Mouse (Mus musculus): Measurements from ENCODE around the gene Jam3.
"Not testable (repeated sequence)": the region's sequence is repeated elsewhere in the genome, so short reads cannot be mapped to it uniquely, and the experiment has no call there.

Gene Jam3

GRCm38 (mm10) chr9:27170726-27171125 is 15.5 kb upstream of the Jam3 start:
- in situ Hi-C loops (cut with MboI): no loop called here

- in situ Hi-C loops (cut with MboI): no loop called here
Observed at GRCm38 (mm10) chr9:27166981-27167380, 11.8 kb upstream of the Jam3 start.

- in situ Hi-C loops (cut with MboI): no loop called here
Observed at GRCm38 (mm10) chr9:27165596-27165995, 10.4 kb upstream of the Jam3 start.

GRCm38 (mm10) chr9:27164957-27165356 is 9.7 kb upstream of the Jam3 start:
- in situ Hi-C loops (cut with MboI): no loop called here

GRCm38 (mm10) chr9:27163661-27164060 is 8.4 kb upstream of the Jam3 start:
- in situ Hi-C loops (cut with MboI): not testable (repeated sequence)

- in situ Hi-C loops (cut with MboI): no loop called here
Observed at GRCm38 (mm10) chr9:27153861-27154260, 1.4 kb downstream of the Jam3 start.

GRCm38 (mm10) chr9:27149836-27150235 is 5.4 kb downstream of the Jam3 start:
- in situ Hi-C loops (cut with MboI): no loop called here

GRCm38 (mm10) chr9:27148631-27149471 is 6.4 kb downstream of the Jam3 start:
- in situ Hi-C loops (cut with MboI): no loop called here

GRCm38 (mm10) chr9:27147946-27148345 is 7.3 kb downstream of the Jam3 start:
- in situ Hi-C loops (cut with MboI): no loop called here

- in situ Hi-C loops (cut with MboI): no loop called here
Observed at GRCm38 (mm10) chr9:27146826-27147225, 8.4 kb downstream of the Jam3 start.

GRCm38 (mm10) chr9:27144996-27145395 is 10.2 kb downstream of the Jam3 start:
- in situ Hi-C loops (cut with MboI): no loop called here

GRCm38 (mm10) chr9:27144271-27144840 is 10.9 kb downstream of the Jam3 start:
- in situ Hi-C loops (cut with MboI): no loop called here

GRCm38 (mm10) chr9:27140432-27141065 is 14.7 kb downstream of the Jam3 start:
- in situ Hi-C loops (cut with MboI): no loop called here

- in situ Hi-C loops (cut with MboI): no loop called here
Observed at GRCm38 (mm10) chr9:27136651-27137050, 18.6 kb downstream of the Jam3 start.

GRCm38 (mm10) chr9:27135372-27135771 is 19.8 kb downstream of the Jam3 start:
- in situ Hi-C loops (cut with MboI): no loop called here

- in situ Hi-C loops (cut with MboI): no loop called here
Observed at GRCm38 (mm10) chr9:27134410-27134809, 20.8 kb downstream of the Jam3 start.

GRCm38 (mm10) chr9:27128629-27129028 is 26.6 kb downstream of the Jam3 start:
- in situ Hi-C loops (cut with MboI): no loop called here

- in situ Hi-C loops (cut with MboI): no loop called here
Observed at GRCm38 (mm10) chr9:27126543-27126942, 28.7 kb downstream of the Jam3 start.

- in situ Hi-C loops (cut with MboI): no loop called here
Observed at GRCm38 (mm10) chr9:27125450-27125849, 29.8 kb downstream of the Jam3 start.

GRCm38 (mm10) chr9:27123947-27124346 is 31.3 kb downstream of the Jam3 start:
- in situ Hi-C loops (cut with MboI): no loop called here

- in situ Hi-C loops (cut with MboI): no loop called here
Observed at GRCm38 (mm10) chr9:27122963-27123362, 32.3 kb downstream of the Jam3 start.

GRCm38 (mm10) chr9:27122076-27122475 is 33.1 kb downstream of the Jam3 start:
- in situ Hi-C loops (cut with MboI): no loop called here

- in situ Hi-C loops (cut with MboI): no loop called here
Observed at GRCm38 (mm10) chr9:27121254-27121653, 34.0 kb downstream of the Jam3 start.
